Mouse (Mus musculus) hindbrain, embryonic 15.5 days (tissue): ENCODE measurements at regions not wholly inside any gene's neighbourhood (a gene's known extent, or its start where the extent isn't known, plus 50 kb on each side); places are given as distances from the start of the nearest gene placed in this dataset.

Experiments used
- ATAC-seq: fragments of 200-750 bp; cut with Nextera tagmentation; 2 replicates; pipeline ENCODE4 v1.8.0; 2017; ENCODE audit warnings: low read depth, moderate number of reproducible peaks, moderate TSS enrichment; ENCODE audit not compliant: low FRiP score
- H3K27ac ChIP-seq: fragments of 300-500 bp; sonication (generic); replicated peaks from 2 replicates; pipeline ENCODE4 v1.5.1; 2015; ENCODE audit warnings: mild to moderate bottlenecking, inconsistent platforms
- H3K27me3 ChIP-seq: fragments of 300-500 bp; sonication (generic); 2 replicates; pipeline ENCODE4 v1.6.1; 2015; ENCODE audit warnings: control low read depth, inconsistent platforms
- H3K36me3 ChIP-seq: fragments of 300-500 bp; sonication (generic); 2 replicates; pipeline ENCODE4 v1.6.1; 2015; ENCODE audit warnings: control low read depth, inconsistent platforms
- H3K4me1 ChIP-seq: fragments of 300-500 bp; sonication (generic); replicated peaks from 2 replicates; pipeline ENCODE4 v1.6.1; 2015; ENCODE audit warnings: control low read depth, inconsistent platforms
- H3K4me2 ChIP-seq: fragments of 300-500 bp; sonication (generic); 2 replicates; pipeline ENCODE4 v1.6.1; 2015; ENCODE audit warnings: moderate library complexity, mild to moderate bottlenecking, inconsistent platforms
- H3K4me3 ChIP-seq: fragments of 300-500 bp; sonication (generic); 2 replicates; pipeline ENCODE4 v1.5.1; 2015; ENCODE audit warnings: mild to moderate bottlenecking, inconsistent platforms
- H3K9ac ChIP-seq: fragments of 300-500 bp; sonication (generic); 2 replicates; pipeline ENCODE4 v1.6.1; 2015; ENCODE audit warnings: inconsistent platforms
- H3K9me3 ChIP-seq: fragments of 300-500 bp; sonication (generic); 2 replicates; pipeline ENCODE4 v1.6.1; 2016; ENCODE audit warnings: control low read depth, inconsistent platforms
- WGBS: fragments of 180-500 bp; shearing (Covaris S2); methylation state at CpG from one replicate; pipeline ENCODE4 v1.1.7; 2015; 5-methylcytosine and 5-hydroxymethylcytosine counted together

DNA sequence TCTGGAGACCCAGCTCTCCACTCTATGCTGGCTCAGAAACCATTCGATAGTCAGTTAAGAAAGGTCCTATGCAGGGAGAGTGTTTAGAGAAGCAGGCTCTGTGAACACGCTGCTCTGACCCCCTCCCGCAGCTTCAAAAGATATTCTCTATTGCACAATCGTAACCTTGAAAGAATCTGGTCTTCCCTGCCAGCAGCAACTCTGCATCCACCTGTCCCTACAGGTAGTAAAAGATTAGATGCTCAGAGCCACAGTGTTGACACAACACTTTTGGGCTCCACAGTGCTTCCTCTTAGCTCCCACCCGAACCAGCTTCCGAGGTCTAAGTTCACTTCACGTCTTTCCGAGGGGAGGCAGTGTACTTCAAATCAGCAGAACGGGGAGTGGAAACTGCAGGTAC is 118.9 kb upstream of the Klf14 start:
- Histone ChIP-seq H3K9ac (no peak overlapping the region), H3K4me1 (peaks cover 12% of the 10 kb centered on the region), H3K36me3 (no peaks in the 10 kb centered on the region), H3K4me2 (no peak overlapping the region), H3K9me3 (no peaks in the 10 kb centered on the region), H3K27ac (no peak overlapping the region), H3K4me3 (no peak overlapping the region), H3K27me3 (no peaks in the 10 kb centered on the region)
- no peak for ATAC-seq
- WGBS: 81% methylated on average over 9 of the region's 9 CpGs

DNA sequence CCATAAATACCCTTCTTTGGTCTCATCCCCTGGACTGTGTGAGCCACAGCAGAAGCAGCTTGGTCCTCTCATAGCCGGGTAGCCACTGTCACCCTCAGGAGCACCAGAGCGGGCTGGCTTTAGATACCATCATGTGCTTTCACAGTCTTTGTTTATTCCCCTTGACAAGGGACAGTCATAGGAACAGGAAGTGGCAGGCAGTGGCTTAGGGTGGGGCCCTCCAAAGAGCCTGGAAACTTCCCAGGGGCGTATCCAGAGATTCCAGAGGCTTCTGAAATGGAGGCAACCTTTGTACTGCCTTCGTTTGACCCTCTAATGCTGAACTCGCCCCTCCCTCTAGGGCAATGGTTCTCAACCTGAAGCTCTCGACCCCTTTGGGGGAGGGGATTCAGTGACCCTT is 119.5 kb upstream of the Klf14 start:
- 82% methylated on average over 6 of the region's 6 CpGs for WGBS
- Histone ChIP-seq H3K27ac (no peak overlapping the region), H3K4me1 (peaks cover 12% of the 10 kb centered on the region), H3K9me3 (no peaks in the 10 kb centered on the region), H3K27me3 (no peaks in the 10 kb centered on the region), H3K9ac (no peak overlapping the region), H3K36me3 (no peaks in the 10 kb centered on the region), H3K4me2 (no peak overlapping the region), H3K4me3 (no peak overlapping the region)
- ATAC-seq: no peak

GRCm38 (mm10) chr6:31079586-31080259 is 120.8 kb upstream of the Klf14 start:
- H3K27ac ChIP-seq: no peak overlapping the region
- H3K27me3 ChIP-seq: no peaks in the 10 kb centered on the region
- no peak overlapping the region for H3K9ac ChIP-seq
- no peak overlapping the region for H3K4me2 ChIP-seq
- 68% methylated on average over 14 of the region's 14 CpGs for WGBS
- no peak overlapping the region for H3K4me3 ChIP-seq
- H3K36me3 ChIP-seq: no peaks in the 10 kb centered on the region
- ATAC-seq: no peak
- H3K9me3 ChIP-seq: no peaks in the 10 kb centered on the region
- peaks cover 12% of the 10 kb centered on the region for H3K4me1 ChIP-seq

DNA sequence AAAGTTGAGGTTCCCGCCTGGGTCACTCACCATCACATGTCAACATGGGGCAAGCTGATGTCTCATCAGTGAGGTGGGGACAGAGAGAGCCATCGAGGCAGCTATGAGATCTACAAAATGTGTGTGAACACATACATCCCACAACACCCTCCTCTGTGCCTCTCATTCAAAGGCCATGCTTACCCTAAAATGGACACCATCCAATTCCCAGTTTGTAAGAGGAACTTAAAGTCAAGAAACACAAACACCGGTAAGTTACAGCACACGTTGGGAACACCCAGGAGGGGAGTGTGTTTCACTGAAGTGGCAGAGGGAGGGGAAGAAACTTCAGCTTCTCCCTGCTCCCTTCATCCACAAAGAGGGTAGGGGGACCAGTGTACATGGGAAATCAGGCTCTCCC is 121.4 kb upstream of the Klf14 start:
- 90% methylated on average over 4 of the region's 4 CpGs for WGBS
- Histone ChIP-seq H3K36me3 (no peaks in the 10 kb centered on the region), H3K27ac (no peak overlapping the region), H3K27me3 (no peaks in the 10 kb centered on the region), H3K9me3 (no peaks in the 10 kb centered on the region), H3K4me2 (no peak overlapping the region), H3K9ac (no peak overlapping the region), H3K4me3 (no peak overlapping the region), H3K4me1 (peaks cover 12% of the 10 kb centered on the region)
- no peak for ATAC-seq

DNA sequence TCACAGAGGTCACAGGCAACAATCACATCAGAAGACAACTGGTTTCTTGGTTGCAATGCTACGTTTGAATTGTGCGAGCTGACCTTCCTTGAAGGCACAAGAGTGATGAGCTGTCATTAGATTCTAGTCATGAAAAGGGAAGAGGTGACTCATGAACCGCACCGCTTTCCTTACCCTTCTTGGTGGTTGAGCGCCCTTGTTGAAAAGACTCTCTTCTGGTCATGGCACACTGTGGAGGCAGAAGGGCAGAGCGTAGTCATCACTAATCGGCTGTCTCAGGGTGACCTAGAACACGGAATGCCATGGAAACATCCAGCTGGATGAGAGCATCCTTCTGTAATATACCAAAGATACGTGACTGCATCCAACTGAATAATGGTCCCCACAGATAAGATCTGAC is 121.8 kb upstream of the Klf14 start:
- Histone ChIP-seq H3K36me3 (no peaks in the 10 kb centered on the region), H3K4me1 (peaks cover 9% of the 10 kb centered on the region), H3K9me3 (no peaks in the 10 kb centered on the region), H3K4me3 (no peak overlapping the region), H3K27me3 (no peaks in the 10 kb centered on the region), H3K27ac (no peak overlapping the region), H3K9ac (no peak overlapping the region), H3K4me2 (no peak overlapping the region)
- ATAC-seq: no peak
- 91% methylated on average over 9 of the region's 9 CpGs for WGBS

GRCm38 (mm10) chr6:31081238-31081637 is 122.4 kb upstream of the Klf14 start:
- Histone ChIP-seq H3K9me3 (no peaks in the 10 kb centered on the region), H3K27ac (no peak overlapping the region), H3K4me1 (peaks cover 4% of the 10 kb centered on the region), H3K4me2 (no peak overlapping the region), H3K4me3 (no peak overlapping the region), H3K36me3 (no peaks in the 10 kb centered on the region), H3K27me3 (no peaks in the 10 kb centered on the region), H3K9ac (no peak overlapping the region)
- ATAC-seq: no peak
- 90% methylated on average over 9 of the region's 9 CpGs for WGBS

DNA sequence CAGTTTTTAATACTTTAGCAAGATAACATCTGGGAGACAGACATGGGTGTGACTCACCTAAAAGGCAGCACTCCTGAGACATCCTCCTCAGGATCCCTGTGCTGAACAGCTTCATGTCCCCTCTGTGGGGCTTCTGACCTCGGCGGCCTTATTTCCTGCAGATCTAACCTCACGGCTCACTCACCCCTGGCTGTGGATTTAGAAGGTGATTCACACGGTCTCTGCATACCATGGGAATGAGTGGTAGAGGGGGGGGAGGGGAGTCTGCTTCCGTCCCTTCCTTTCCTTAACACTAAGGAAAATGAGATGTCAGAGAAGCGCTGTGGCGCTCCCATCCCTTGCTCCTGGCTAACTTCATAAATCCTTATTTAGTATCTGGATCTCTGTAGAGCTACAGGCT is 123.1 kb upstream of the Klf14 start:
- Histone ChIP-seq H3K27ac (no peak overlapping the region), H3K4me2 (no peak overlapping the region), H3K9me3 (no peaks in the 10 kb centered on the region), H3K27me3 (no peaks in the 10 kb centered on the region), H3K9ac (no peak overlapping the region), H3K4me1 (0 out of 2 replicates have a peak, but pooled peaks cover 3% of the 10 kb centered on the region), H3K36me3 (no peaks in the 10 kb centered on the region), H3K4me3 (no peak overlapping the region)
- WGBS: 74% methylated on average over 7 of the region's 7 CpGs
- ATAC-seq: no peak

DNA sequence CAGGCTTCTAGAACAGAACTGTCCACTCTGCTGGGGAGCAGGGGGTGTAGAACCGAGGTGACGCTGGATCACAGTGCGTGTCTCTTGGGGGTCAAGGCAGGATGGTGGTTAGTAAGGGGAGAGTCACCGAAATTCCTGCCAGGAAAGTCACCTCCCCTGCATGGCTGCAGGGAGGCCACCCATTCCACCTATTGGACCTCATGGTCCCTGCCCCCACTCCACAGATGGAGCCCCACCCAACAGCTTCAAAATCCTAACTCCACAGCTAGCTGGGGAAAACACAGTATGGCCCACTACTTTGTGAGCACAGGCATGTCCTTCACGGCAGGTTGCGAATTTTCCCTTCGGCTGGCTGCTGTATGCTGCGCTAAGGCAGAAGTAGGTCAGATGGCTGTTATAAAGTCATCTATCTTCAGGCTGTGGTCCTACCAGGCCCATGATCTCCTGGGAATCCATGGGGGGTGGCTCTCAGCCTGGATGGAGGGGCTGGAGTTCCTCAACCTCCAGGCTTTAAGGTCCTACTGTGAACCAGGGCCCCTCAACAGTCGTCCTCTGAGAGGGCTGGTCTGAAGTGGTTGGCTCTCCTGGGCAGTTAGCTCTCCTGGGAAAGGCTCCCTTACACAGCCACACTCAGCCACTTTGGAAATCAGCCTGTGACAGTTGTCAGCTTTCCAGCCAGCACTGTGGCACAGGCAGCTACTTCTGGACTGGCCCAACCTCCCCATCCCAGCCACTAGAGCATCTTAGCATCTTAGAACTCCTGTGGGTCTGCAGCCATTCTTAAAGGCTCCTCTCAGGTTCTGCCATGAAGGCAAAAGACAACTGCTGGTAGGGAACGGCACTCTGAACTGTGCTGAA is 124.0 kb upstream of the Klf14 start:
- 88% methylated on average over 10 of the region's 10 CpGs for WGBS

GRCm38 (mm10) chr6:31083701-31084100 is 124.8 kb upstream of the Klf14 start:
- Histone ChIP-seq H3K4me2 (no peak overlapping the region), H3K9me3 (no peaks in the 10 kb centered on the region), H3K27ac (no peak overlapping the region), H3K4me1 (peaks cover 12% of the 10 kb centered on the region), H3K36me3 (no peaks in the 10 kb centered on the region), H3K4me3 (no peak overlapping the region), H3K9ac (no peak overlapping the region), H3K27me3 (no peaks in the 10 kb centered on the region)
- 85% methylated on average over 6 of the region's 6 CpGs for WGBS
- ATAC-seq: no peak

More for the DNA sequence above, 124.0 kb upstream of the Klf14 start:
- H3K4me2 ChIP-seq: no peak overlapping the region
- no peaks in the 10 kb centered on the region for H3K9me3 ChIP-seq
- no peak overlapping the region for H3K27ac ChIP-seq
- no peaks in the 10 kb centered on the region for H3K27me3 ChIP-seq
- no peak for ATAC-seq
- H3K9ac ChIP-seq: no peak overlapping the region
- no peaks in the 10 kb centered on the region for H3K36me3 ChIP-seq
- H3K4me1 ChIP-seq: 0 out of 2 replicates have a peak, but pooled peaks cover 3% of the 10 kb centered on the region
- H3K4me3 ChIP-seq: no peak overlapping the region

DNA sequence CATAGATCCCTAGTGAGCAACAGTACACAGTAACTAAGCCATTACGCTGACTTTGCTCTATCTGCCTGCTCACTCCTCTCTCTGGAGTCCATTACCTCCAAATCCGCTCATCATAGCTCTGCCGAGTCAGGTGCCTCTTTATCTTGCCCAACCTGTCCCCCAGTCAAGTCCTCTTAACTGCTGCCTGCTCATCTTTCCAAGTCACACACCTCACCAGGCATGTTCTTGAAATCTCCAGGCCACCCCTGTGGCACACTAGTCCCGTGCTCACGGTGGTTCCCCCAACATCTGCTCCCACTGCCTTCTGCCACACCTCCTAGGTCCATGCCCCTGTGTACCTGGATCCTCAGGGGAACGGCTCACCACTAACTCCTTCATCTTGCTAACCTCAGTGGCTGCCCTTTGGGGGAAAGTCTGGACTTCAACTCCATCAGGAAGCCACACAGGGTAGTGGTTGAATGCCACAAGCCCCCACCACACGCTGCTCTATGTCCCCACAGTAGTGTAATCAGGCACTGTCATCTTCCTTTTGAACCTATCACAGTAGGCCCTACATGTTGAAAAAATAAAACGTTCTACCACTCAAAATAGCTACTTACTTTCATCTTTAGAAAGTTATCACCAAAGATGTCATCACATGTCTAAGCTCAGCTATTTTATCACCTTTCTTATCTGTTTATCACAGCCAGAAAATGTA is 126.3 kb upstream of the Klf14 start:
- Histone ChIP-seq H3K4me2 (no peak overlapping the region), H3K9ac (no peak overlapping the region), H3K27me3 (no peaks in the 10 kb centered on the region), H3K4me3 (no peak overlapping the region), H3K9me3 (no peaks in the 10 kb centered on the region), H3K36me3 (no peaks in the 10 kb centered on the region), H3K27ac (no peak overlapping the region), H3K4me1 (peaks cover 18% of the 10 kb centered on the region)
- 88% methylated on average over 8 of the region's 8 CpGs for WGBS
- ATAC-seq: no peak

GRCm38 (mm10) chr6:31085760-31086108 is 126.9 kb upstream of the Klf14 start:
- H3K4me2 ChIP-seq: no peak overlapping the region
- H3K27ac ChIP-seq: no peak overlapping the region
- H3K9ac ChIP-seq: no peak overlapping the region
- no peaks in the 10 kb centered on the region for H3K9me3 ChIP-seq
- no peaks in the 10 kb centered on the region for H3K27me3 ChIP-seq
- peaks cover 18% of the 10 kb centered on the region for H3K4me1 ChIP-seq
- 68% methylated on average over 9 of the region's 9 CpGs for WGBS
- H3K4me3 ChIP-seq: no peak overlapping the region
- no peak for ATAC-seq
- no peaks in the 10 kb centered on the region for H3K36me3 ChIP-seq

GRCm38 (mm10) chr6:31086283-31086682 is 127.4 kb upstream of the Klf14 start:
- no peak overlapping the region for H3K4me2 ChIP-seq
- 91% methylated on average over 5 of the region's 5 CpGs for WGBS

More at GRCm38 (mm10) chr6:31086283-31086682, 127.4 kb upstream of the Klf14 start:
- Histone ChIP-seq H3K4me3 (no peak overlapping the region), H3K27me3 (no peaks in the 10 kb centered on the region), H3K4me1 (peaks cover 18% of the 10 kb centered on the region), H3K36me3 (no peaks in the 10 kb centered on the region), H3K27ac (no peak overlapping the region), H3K9me3 (no peaks in the 10 kb centered on the region), H3K9ac (no peak overlapping the region)
- ATAC-seq: no peak
